Mouse (Mus musculus) right cerebral cortex, adult 2 months (tissue): ENCODE data around the gene Pde4d.

Experiments
- DNase-seq, 2 experiments: peaks; one replicate each; pipeline ENCODE4 v3.0.0; 2021 to 2022; ENCODE audit warnings: low spot score in 2 of 2

Gene Pde4d

DNA sequence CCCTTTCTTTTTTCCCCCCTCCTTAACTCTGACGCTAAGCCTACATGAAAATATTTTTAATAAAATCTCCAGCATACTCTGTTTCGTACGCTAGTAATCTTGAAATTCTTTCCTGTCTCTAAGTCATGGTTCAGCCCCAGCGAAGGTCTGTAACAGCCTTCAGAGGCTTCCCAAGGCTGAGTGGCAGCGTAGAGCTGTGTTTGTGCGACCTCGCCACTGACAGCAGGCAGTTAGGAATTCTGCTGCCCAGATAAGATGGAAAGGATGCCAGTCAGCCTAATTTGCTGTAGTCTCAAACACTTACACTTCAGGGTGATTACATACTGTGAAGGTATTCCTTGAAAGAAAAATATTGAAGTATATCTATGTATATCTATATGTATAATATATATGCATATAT, 371.5 kb downstream of the Pde4d start:
- no peak for DNase-seq

GRCm38 (mm10) chr13:108824638-108825310, 375.0 kb downstream of the Pde4d start:
- peak in 1 of 2 experiments; percentile 12 for DNase-seq

DNA sequence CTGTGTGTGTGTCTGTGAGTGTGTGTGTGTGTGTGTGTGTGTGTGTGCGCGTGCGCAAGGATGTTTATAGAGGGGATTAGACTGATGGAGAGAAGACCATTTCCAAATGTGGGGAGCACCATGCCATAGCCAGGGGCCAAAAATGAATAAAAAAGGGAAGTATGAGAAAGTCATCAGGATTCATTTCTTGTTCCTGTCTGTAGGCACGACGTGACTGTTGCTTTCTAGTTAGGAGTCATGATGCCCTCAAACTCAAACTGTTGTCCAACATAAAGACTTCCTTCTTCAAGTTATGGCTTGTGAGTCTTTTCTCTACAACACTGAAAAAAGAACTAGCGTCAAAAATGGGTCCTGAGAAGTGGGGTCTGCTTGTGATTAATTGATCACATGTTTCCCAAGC, 375.8 kb downstream of the Pde4d start:
- no peak for DNase-seq

GRCm38 (mm10) chr13:108834197-108834596, 384.4 kb downstream of the Pde4d start:
- no peak for DNase-seq

GRCm38 (mm10) chr13:108836314-108836713, 386.6 kb downstream of the Pde4d start:
- no peak for DNase-seq

DNA sequence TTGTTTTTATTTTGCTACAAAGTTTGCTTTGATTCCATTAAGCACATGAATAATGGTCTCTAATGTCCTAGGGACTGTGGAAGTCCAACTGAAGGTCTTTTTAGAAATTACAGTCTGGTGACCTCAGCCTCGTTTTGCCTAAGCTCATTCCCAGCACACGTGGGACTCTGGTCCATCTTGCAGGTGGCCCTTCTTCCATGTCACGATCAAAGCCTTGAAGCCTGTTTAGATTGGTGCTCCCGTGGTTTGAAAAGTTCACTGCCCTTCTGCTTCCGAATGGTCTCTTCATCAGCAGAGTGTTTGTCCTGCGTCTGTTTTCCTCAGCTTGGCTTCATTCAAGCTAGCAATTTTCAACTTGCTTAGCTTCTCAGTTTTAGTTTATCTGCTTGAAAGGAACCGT, 389.4 kb downstream of the Pde4d start:
- DNase-seq = no peak

DNA sequence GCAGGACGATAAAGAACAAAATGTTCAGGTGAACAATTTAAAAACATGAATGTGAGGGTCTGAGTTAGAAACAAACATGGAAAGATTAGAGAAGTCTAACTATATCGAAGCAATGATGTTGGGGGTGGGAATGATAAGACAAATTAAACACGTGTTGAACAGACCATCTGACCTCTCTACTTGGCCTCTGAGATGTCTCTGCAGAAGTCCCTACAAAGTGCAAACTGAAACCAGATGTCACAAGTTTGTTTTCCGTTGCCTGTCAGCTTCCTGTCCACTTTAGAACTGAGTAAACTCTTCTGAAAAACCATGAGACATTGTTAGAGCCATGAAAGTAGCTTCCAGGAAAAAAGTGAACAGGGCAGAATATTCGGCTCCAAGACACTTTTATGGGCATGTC, 404.3 kb downstream of the Pde4d start:
- no peak for DNase-seq

- DNase-seq = no peak
Observed at GRCm38 (mm10) chr13:108856776-108857435, 407.2 kb downstream of the Pde4d start.

DNA sequence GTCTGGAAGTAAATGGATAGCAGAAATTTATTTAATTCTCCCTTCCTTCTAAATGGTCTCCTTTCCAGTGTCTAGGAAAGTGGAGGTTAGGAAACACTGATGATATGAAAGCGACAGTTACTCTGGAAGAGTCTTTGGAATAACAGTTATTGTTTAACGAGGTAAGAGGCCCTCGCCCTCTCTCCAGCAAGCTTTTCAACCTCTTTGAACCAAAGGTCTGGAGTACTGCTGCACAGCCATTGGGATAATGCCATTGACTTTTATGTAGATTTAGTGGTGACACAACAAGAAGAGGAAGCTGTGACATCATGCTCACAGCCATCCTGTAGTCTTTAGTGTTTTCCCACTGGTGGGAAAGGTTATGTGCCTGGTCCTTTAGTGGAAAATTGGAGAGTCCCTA, 409.6 kb downstream of the Pde4d start:
- no peak for DNase-seq

GRCm38 (mm10) chr13:108860737-108861136, 411.0 kb downstream of the Pde4d start:
- DNase-seq = no peak

- DNase-seq = no peak
Observed at GRCm38 (mm10) chr13:108861707-108862106, 412.0 kb downstream of the Pde4d start.

DNA sequence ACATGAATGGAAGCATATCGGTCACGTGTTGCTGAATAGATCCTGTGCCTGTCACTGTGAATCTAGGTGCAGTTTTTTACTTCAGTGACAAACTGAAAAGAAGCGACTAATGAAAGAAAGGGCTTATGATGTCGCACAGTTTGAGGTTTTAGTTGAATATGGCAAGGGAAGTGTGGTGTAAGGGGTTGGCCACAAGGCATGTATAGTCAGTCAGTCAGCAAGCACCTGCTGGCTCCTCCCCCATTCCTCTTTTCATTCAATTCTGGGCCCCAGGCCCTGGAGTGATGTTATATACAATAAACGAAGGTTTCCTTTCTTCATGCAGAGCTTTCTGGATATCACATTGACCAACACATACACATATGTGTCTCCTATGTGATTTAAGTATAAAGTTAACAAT, 412.4 kb downstream of the Pde4d start:
- no peak for DNase-seq

DNA sequence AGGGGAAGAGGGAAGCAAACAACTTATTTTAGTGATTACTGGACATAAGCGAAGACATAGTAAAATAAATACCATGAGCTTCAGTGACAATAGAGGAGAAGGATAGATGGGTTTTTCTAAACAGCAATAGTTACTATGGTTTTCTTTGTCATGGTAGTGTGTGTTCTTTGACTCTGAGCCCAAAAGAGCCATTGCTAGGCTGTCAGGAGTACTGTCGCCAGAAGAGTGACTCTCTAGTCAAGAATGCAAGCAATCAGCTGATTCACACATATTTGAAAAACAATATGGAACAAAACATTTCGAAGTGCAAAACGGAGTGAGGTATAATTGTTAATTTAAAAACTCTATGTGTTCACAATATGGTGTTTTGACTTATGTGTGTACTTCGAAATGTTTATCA, 450.4 kb downstream of the Pde4d start:
- no peak for DNase-seq

DNA sequence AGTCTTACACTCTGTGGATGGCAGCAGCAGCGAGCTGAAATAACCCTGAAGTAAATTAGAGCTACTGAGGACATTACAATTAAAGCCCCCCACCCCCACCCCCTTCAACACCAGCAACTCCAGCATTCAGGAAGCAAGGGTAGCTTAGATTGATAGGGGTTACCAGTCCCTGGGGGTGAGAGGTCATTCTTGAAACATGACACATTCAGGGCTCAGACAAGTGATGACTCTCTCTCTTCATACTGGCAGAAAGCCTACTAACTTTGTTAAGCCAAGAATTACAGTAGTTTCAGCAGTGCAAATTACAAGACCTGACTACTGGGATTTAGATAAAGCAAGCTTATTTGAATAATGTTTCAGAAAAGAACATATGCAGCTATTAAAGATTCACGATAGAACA, 455.4 kb downstream of the Pde4d start:
- no peak for DNase-seq

DNA sequence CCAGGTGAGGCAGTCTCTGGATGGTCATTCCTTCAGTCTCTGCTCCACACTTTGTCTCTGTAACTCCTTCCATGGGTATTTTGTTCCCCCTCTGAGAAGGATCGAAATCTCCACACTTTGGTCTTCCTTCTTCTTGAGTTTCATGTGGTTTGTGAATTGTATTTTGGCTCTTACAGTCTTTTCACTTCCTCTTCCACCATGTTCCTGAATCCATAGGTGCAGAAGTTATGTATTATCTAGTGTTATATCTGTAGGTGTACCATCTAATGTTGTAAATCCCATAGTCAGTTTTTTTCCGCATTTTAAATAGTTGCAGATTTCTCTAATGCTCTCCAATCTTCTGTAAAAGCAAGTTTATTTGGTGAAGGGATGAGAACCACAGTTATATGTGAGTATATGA, 459.4 kb downstream of the Pde4d start:
- DNase-seq = no peak

- no peak for DNase-seq
Observed at GRCm38 (mm10) chr13:108914626-108915025, 464.9 kb downstream of the Pde4d start.

DNA sequence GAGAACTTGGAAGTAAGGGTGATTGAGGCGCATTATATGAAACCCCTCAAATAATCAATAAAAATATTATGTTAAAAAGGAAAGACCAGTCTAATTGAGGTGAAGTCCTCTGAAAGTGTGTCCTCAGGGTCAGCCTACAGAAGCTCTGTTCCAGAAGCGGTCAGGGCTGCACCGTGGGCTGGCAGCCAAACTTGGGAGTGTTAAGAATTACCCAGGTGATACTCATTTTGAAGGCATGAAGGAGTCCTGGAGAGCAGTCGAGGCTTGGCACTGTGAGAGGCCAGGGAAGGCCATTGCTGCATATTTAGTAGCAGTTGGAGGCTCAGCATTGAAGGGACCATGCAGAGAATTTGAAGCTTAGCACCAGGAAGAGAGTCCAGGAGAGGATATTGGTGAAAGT, 471.4 kb downstream of the Pde4d start:
- DNase-seq = no peak

DNA sequence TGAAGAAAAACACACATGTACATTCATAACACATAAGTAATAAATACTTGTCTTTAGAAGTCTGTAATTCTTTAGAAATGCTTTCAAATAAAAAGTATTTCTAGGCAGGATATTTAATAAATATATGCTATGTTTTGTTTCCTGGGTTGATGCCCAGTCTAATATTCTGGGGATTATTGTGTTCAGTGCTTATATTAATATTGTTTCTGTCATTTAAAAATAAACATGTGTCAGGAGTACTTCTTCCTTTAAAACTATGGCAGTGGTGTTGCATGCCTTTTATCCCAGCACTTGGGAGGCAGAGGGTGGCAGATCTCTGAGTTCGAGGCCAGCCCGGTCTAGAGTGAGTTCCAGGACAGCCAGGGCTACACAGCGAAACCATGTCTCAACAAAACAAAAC, 485.1 kb downstream of the Pde4d start:
- no peak for DNase-seq

GRCm38 (mm10) chr13:108937272-108937671, 487.5 kb downstream of the Pde4d start:
- DNase-seq = no peak

GRCm38 (mm10) chr13:108952911-108953310, 503.2 kb downstream of the Pde4d start:
- DNase-seq = no peak

DNA sequence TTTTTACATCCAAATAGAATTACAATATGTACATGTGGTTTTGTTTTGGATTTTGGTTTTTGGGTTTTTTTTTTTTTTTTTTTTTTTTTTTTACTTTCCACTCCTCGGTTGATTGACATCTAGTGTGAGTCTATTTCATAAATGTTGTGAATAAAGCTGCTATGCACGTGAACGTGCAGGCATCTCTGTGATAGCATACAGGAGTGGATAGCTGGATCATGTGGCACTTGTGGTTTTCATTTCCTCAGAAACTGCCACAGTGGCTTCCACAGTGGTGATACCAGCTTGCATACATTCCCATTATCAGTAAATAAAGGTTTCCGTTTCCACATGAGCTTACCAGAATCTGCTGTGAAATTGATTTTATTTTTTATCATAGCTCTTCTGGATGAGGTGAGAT, 506.3 kb downstream of the Pde4d start:
- DNase-seq = no peak

DNA sequence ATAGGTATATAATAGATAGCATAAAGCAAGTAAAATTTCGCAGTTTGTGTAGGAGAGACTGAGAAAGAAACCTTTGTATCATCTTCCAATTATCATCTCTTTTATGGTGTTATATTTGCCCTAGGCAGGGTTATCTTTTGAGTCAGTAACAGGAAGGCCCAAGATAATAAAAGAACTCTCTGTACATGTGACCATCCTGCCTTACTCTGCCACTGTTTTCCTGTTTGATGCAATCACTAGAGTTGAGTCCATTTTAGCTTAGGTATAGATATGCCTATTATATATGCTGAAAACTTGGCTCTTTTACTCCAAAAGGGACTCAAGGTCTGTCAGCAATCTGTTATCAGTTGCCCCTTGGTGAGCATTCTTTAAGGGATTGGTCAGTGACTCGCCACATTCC, 514.3 kb downstream of the Pde4d start:
- no peak for DNase-seq

GRCm38 (mm10) chr13:108981144-108981543, 531.4 kb downstream of the Pde4d start:
- DNase-seq = no peak

GRCm38 (mm10) chr13:108998739-108999138, 549.0 kb downstream of the Pde4d start:
- no peak for DNase-seq
